Mouse (Mus musculus) limb, embryonic 14.5 days (tissue): ENCODE data around the gene Atad1. TPM values are rescaled to one million over a fixed set of nuclear protein-coding genes. Genes with fewer than 3 reads are reported as not detected.

Experiments
- ATAC-seq: fragments of 200-750 bp; cut with Nextera tagmentation; 2 replicates; pipeline ENCODE4 v1.8.0; 2017; ENCODE audit warnings: low read depth, moderate number of reproducible peaks, moderate TSS enrichment; ENCODE audit not compliant: low FRiP score
- DNase-seq: peaks from one replicate; pipeline ENCODE4 v3.0.0-alpha.2; 2015; ENCODE audit warnings: low spot score
- H3K27ac ChIP-seq: fragments of 300-500 bp; sonication (generic); replicated peaks from 2 replicates; pipeline ENCODE4 v1.5.1; 2014; ENCODE audit warnings: low read depth, mild to moderate bottlenecking, low read length, moderate library complexity, mixed read lengths
- H3K27me3 ChIP-seq: fragments of 300-500 bp; sonication (generic); 2 replicates; pipeline ENCODE4 v1.6.1; 2014; ENCODE audit warnings: low read length, mixed read lengths; ENCODE audit not compliant: control insufficient read depth, insufficient read depth
- H3K36me3 ChIP-seq: fragments of 300-500 bp; sonication (generic); 2 replicates; pipeline ENCODE4 v1.6.1; 2014; ENCODE audit warnings: mild to moderate bottlenecking, low read length, moderate library complexity, mixed read lengths; ENCODE audit not compliant: control insufficient read depth, insufficient read depth
- H3K4me1 ChIP-seq: fragments of 300-500 bp; sonication (generic); 2 replicates; pipeline ENCODE4 v1.6.1; 2014; ENCODE audit warnings: antibody characterized with exemption, low read length, mixed read lengths; ENCODE audit not compliant: control insufficient read depth, insufficient read depth
- H3K4me2 ChIP-seq: fragments of 300-500 bp; sonication (generic); replicated peaks from 2 replicates; pipeline ENCODE4 v1.6.1; 2014; ENCODE audit warnings: low read depth, mild to moderate bottlenecking, low read length, moderate library complexity; ENCODE audit not compliant: severe bottlenecking
- H3K4me3 ChIP-seq: fragments of 300-500 bp; sonication (generic); replicated peaks from 2 replicates; pipeline ENCODE4 v1.5.1; 2014; ENCODE audit warnings: low read length
- H3K9ac ChIP-seq: fragments of 300-500 bp; sonication (generic); 2 replicates; pipeline ENCODE4 v1.6.1; 2014; ENCODE audit warnings: mild to moderate bottlenecking, low read depth, low read length, moderate library complexity; ENCODE audit not compliant: severe bottlenecking
- H3K9me3 ChIP-seq: fragments of 300-500 bp; sonication (generic); 2 replicates; pipeline ENCODE4 v1.6.1; 2016; ENCODE audit warnings: low read length; ENCODE audit not compliant: control insufficient read depth
- POLR2A ChIP-seq: fragments of 200-500 bp; IDR thresholded peaks from 2 replicates; pipeline ENCODE4 v1.8.0; 2012; ENCODE audit warnings: inconsistent platforms, mild to moderate bottlenecking, moderate library complexity, borderline replicate concordance; ENCODE audit not compliant: insufficient read depth, insufficient read length; ENCODE audit errors: extremely low read depth
- WGBS: fragments of 180-500 bp; shearing (Covaris S2); extraction: QIAGEN DNeasy Blood & Tissue Kit; methylation state at CpG from one replicate; pipeline ENCODE4 v1.1.7; 2014; 5-methylcytosine and 5-hydroxymethylcytosine counted together
- polyA plus RNA-seq, 2 experiments: library from polyadenylated mRNA; depleted of rRNA in 1 of 2; stranded (reverse) in 1 of 2; unstranded in 1 of 2; fragments of >200 nt; fragmentation: Nextera tagmentation in 1 of 2; extraction: Ambion mirVana in 1 of 2; gene quantifications; 2 replicates each; pipeline versions ENCODE4 v1.2.1 to v1.2.3; 2012 to 2014

Gene Atad1
- polyA plus RNA-seq, 2 experiments = 38.5 to 62.5 TPM

- WGBS = under 1% methylated on average over 53 of the region's 53 CpGs
- DNase-seq (peak; percentile 95), ATAC-seq (peak; percentile 89)
- H3K4me1 ChIP-seq = peaks cover 22% of the 10 kb centered on the region
- peak overlapping the region; percentile 97 for H3K4me3 ChIP-seq
- H3K9ac ChIP-seq = peak overlapping the region; percentile 69
- TF ChIP-seq POLR2A = peak; percentile 71; the same call in 1 of the 2 replicates
- peaks cover 4% of the 10 kb centered on the region; the same call in 1 of the 2 replicates for H3K36me3 ChIP-seq
- H3K9me3 ChIP-seq = no peaks in the 10 kb centered on the region
- 0 out of 2 replicates have a peak, but pooled peaks cover 9% of the 10 kb centered on the region for H3K27me3 ChIP-seq
- peak overlapping the region; percentile 96 for H3K4me2 ChIP-seq
- peak overlapping the region; percentile 59 for H3K27ac ChIP-seq
These were observed 16.4 kb upstream of the Atad1 start for GRCm38 (mm10) chr19:32755792-32756635.

GRCm38 (mm10) chr19:32755104-32755791 lies 15.7 kb upstream of the Atad1 start:
- no peak overlapping the region for H3K27ac ChIP-seq
- 0 out of 2 replicates have a peak, but pooled peaks cover 9% of the 10 kb centered on the region for H3K27me3 ChIP-seq
- H3K4me1 ChIP-seq = peaks cover 16% of the 10 kb centered on the region
- H3K4me3 ChIP-seq = peak overlapping the region; percentile 97
- peak overlapping the region; percentile 96 for H3K4me2 ChIP-seq
- no peaks in the 10 kb centered on the region for H3K9me3 ChIP-seq
- no peak for TF ChIP-seq POLR2A
- DNase-seq (no peak), ATAC-seq (no peak)
- H3K36me3 ChIP-seq = no peaks in the 10 kb centered on the region
- WGBS = 3% methylated on average over 12 of the region's 12 CpGs
- peak overlapping the region; percentile 69 for H3K9ac ChIP-seq

GRCm38 (mm10) chr19:32754188-32755000 lies 14.8 kb upstream of the Atad1 start:
- no peak for TF ChIP-seq POLR2A
- no peak for ATAC-seq
- no peaks in the 10 kb centered on the region for H3K36me3 ChIP-seq
- no peak overlapping the region for H3K27ac ChIP-seq
- no peaks in the 10 kb centered on the region for H3K9me3 ChIP-seq
- no peak overlapping the region for H3K9ac ChIP-seq
- H3K27me3 ChIP-seq = 0 out of 2 replicates have a peak, but pooled peaks cover 9% of the 10 kb centered on the region
- 0 out of 2 replicates have a peak overlapping the region, but pooled peaks have one; percentile 5 for H3K4me2 ChIP-seq
- no peak overlapping the region for H3K4me3 ChIP-seq
- peaks cover 10% of the 10 kb centered on the region for H3K4me1 ChIP-seq
- no peak for DNase-seq
- 19% methylated on average over 15 of the region's 15 CpGs for WGBS

- no peak for ATAC-seq
- Histone ChIP-seq H3K27ac (no peak overlapping the region), H3K4me1 (peaks cover 8% of the 10 kb centered on the region), H3K9ac (no peak overlapping the region), H3K36me3 (no peaks in the 10 kb centered on the region), H3K9me3 (no peaks in the 10 kb centered on the region), H3K4me3 (no peak overlapping the region), H3K27me3 (0 out of 2 replicates have a peak, but pooled peaks cover 9% of the 10 kb centered on the region), H3K4me2 (no peak overlapping the region)
- WGBS = 75% methylated on average over 3 of the region's 3 CpGs
- DNase-seq = no peak
- TF ChIP-seq POLR2A = no peak
These were observed 13.8 kb upstream of the Atad1 start for GRCm38 (mm10) chr19:32753386-32753785.

GRCm38 (mm10) chr19:32752357-32752756 lies 12.8 kb upstream of the Atad1 start:
- Histone ChIP-seq H3K9ac (no peak overlapping the region), H3K27me3 (0 out of 2 replicates have a peak, but pooled peaks cover 9% of the 10 kb centered on the region), H3K4me3 (no peak overlapping the region), H3K9me3 (no peaks in the 10 kb centered on the region), H3K36me3 (no peaks in the 10 kb centered on the region), H3K4me2 (no peak overlapping the region), H3K27ac (no peak overlapping the region), H3K4me1 (peaks cover 8% of the 10 kb centered on the region)
- WGBS = 92% methylated on average over 6 of the region's 6 CpGs
- ATAC-seq (no peak), DNase-seq (no peak)
- TF ChIP-seq POLR2A = no peak
